Mouse (Mus musculus) forelimb bud, embryonic 11.5 days (tissue): Measurements from ENCODE around the gene Fam173a.
"Not testable (repeated sequence)": the region's sequence is repeated elsewhere in the genome, so short reads cannot be mapped to it uniquely, and the experiment has no call there.

ENCODE experiments used
- DNase-seq: peaks from one replicate; pipeline ENCODE4 v3.0.0-alpha.2; 2012; ENCODE audit warnings: low read depth, low spot score

Fam173a gene

DNA sequence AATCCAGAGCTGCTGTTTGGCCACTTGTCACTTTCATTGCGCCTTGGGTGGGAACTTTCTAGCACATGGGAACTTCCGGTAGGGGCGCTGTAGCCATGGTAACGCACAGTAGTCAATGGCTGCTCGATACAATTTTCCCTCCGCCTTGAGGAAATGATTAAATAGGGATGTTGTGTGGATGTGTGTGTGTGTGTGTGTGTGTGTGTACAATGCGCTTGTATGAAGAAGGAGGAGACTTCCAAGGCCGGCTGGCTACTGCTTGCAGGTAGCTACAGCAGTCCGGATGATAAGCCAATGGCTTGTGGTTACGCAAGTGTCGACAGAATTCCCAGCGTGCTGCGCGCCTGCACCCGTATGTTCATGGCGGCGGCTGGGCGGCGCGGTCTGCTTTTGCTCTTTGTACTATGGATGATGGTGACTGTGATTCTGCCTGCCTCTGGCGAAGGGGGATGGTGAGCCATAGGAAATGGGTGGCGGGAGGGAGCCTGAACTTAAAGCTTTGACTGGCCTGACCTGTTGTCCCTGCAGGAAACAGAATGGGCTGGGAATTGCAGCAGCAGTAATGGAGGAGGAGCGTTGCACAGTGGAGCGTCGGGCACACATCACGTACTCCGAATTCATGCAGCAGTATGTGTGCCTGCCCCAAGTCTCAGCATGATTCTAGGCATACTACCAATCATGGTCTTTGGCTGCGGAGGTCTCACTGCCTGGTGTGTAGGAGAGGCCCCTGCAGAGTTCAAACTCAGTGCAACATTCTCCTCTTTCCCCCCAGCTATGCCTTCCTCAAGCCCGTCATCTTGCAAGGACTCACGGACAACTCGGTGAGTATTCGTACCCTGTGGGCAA is 36.2 kb upstream of the Fam173a start, which contains the start of gene Jmjd8:
Gene Jmjd8 (plus strand): TSS at position 156 of the 846 bp plus-strand sequence.
- peak; percentile 79 for DNase-seq

DNA sequence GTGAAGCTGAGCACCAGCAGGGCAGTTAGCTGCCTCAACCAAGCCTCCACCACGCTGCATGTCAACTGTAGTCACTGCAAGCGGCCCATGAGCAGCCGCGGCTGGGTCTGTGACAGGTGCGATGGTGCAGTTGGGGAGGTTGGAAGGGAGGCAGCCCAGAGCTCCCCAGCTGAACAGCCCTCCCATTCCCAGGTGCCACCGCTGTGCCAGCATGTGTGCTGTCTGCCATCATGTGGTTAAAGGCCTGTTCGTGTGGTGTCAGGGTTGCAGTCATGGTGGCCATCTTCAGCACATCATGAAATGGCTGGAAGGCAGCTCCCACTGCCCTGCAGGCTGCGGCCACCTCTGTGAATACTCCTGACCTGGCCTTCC is 35.5 kb upstream of the Fam173a start:
- DNase-seq: no peak

DNA sequence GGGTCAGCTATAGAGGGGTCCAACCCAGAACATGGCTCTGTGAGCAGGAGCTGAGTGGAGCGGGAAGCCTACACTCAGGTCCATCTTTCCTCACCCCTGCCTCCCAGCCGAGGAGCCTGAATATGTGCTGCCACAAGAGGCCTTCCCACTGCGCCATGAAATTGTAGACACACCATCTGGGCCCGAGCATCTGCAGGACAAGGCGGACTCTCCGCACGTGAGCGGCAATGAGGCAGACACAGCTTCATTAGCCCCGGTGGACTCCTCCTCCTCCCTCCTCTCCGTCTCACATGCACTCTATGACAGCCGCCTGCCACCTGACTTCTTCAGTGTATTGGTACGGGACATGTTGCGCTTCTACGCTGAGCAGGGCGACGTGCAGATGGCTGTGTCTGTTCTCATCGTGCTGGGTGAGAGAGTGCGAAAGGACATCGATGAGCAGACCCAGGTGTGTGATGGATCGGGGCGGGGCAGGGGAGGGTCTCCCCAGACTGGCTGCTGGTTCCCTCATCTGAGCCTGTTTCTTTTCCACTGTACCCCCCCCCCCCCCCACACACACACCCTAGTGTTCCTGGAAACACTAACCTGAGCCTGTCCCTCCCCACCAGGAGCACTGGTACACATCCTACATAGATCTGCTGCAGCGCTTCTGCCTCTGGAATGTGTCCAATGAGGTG is 35.0 kb upstream of the Fam173a start:
- DNase-seq: no peak

DNA sequence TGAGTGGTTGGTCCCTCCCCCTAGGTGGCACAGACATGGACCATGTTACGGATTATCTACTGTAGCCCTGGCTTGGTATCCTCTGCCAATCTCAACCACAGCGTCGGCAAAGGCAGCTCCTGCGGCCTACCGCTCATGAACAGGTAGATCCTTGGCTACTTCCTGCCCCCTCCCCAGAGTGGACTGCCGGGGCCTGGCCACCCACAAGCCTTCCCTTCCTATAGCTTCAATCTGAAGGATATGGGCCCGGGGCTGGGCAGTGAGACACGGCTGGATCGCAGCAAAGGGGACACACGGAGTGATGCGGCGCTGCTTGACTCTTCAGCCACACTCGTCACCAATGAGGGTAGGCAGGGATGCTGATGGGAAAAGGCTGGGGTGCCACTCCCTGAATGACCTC is 34.3 kb upstream of the Fam173a start:
- no peak for DNase-seq

DNA sequence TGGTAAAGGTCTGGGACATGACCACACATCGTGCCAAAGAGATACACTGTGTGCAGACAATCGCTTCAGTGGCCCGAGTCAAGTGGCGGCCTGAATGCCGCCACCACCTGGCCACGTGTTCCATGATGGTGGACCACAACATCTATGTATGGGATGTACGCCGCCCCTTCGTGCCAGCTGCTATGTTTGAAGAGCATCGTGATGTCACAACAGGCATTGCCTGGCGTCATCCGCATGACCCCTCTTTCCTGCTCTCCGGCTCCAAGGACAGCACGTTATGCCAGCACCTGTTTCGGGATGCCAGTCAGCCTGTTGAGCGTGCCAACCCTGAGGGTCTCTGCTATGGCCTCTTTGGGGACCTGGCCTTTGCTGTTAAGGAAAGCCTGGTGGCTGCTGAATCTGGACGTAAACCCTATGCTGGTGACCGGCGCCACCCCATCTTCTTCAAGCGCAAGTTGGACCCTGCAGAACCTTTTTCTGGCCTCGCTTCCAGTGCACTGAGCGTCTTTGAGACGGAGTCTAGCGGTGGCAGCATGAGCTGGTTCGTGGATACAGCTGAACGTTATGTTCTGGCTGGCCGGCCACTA is 33.4 kb upstream of the Fam173a start:
- DNase-seq: no peak

DNA sequence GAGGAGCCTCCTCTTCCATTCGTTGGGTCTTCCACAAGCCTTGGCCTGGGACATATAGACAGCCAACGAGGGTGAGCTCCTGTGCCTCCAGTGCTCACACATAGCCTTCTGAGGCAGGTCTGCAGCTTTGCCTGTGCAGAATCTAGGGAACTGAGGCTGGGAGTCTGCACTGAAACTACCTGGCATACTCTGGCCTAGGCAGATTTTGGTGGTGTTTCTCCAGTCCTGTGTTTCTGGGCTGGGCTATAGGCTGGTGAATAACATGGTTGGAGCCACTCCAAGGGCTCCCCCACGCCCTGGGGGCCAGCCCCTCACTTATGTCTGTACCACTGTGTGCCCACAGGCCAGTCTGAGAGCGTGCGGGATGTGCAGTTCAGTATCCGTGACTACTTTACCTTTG is 32.6 kb upstream of the Fam173a start:
- DNase-seq: no peak

DNA sequence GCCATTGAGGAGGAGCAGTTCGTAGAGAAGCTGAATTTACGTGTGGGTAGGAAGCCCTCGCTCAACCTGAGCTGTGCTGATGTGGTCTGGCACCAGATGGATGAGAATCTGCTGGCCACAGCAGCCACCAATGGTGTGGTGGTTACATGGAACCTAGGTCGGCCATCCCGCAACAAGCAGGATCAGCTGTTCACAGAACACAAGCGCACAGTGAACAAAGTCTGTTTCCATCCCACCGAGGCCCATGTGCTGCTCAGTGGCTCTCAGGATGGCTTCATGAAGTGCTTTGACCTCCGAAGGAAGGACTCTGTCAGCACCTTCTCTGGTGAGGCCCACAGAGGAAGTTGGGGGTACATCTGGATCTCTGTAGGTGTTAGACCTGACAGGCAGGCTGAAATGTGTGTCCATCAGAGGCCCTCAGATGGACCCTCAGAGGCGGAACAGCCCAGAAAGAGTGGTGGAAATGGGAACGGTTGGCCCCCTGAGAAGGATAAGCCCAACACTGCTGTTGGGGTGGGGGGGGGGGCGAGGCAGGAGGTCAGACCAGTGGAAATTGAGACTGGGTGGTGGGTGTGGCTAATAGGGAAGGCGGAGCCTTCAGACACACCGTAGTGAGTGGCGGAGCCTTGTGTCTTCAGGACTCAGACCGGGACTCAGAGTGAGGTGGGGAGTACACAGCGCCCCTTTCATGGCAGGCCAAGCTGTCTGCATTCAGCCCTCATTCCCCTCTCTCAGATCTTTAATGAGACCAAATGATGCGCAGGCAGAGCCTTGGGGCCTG is 31.9 kb upstream of the Fam173a start:
- DNase-seq: no peak

DNA sequence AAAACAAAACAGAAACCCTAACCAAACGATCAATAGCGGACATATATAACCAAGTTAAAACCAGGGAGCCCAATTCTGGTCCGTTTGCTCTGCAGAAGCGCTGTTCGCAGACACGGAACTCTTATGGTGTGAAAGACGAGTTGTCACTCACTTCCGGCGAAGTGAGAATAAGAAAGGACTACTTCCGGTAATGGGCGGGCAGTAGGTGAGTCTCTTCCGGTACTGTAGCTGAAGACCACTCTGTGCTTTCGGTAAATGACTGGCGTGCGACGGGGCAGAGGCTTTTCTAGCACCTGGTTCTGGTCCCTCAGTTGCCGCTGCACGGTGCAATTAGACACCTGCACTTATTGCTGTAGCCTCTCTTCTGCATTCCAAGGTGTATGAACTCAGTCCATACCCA is 30.8 kb upstream of the Fam173a start, which contains the start of gene Wdr24:
Gene Wdr24 (plus strand): TSS at position 176 of the 400 bp plus-strand sequence.
- peak; percentile 86 for DNase-seq

DNA sequence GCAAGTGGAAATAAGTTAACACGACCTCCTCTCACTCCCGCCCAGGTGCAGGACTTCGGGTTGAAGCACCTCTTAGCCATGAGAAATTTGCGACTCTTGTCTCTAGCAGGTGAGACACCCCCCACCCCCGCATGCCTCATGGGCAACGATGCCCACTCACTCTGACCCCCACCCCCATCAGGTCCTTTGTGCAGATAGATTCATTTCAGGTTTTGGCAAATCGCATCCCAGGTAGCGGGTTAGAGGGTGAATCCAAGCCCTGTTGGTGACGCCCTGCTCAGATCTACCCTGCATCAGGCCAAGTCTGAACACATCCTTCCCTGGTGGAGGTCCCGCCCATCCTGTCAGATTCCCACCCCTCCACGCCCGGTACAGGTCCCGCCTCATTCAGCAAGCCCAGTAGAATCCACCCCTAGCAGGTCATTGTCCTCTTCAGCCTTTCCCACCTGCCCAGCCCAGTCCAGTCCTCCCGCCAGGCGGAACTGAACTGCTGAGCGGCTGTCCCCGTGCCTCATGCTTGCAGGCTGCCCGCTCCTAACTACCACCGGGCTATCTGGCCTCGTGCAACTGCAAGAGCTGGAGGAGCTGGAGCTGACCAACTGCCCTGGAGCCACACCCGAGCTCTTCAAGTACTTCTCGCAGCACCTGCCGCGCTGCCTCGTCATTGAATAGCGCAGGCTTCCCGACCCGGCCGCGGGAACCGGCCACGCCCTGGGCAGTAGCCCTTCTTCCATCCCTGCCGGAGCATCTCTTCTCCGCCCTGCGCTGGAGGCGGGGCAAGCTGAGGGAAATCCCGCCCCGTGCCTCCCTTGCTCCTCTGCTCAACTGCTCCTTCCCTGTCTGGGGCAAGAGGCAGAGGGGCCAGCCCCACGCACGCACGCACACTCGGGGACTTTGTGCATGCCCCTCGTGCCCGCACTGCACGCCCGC is 26.4 kb upstream of the Fam173a start:
- DNase-seq: no peak

DNA sequence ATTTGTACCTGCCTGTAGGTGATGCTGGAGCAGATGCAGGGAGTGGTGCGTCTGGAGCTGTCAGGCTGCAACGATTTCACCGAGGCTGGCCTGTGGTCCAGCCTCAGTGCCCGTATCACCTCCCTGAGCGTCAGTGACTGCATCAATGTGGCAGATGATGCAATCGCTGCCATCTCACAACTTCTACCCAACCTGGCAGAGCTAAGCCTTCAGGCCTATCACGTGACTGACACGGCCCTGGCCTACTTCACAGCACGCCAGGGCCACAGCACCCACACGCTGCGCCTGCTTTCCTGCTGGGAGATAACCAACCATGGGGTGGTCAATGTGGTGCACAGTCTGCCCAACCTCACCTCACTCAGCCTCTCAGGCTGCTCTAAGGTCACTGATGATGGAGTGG is 25.0 kb upstream of the Fam173a start:
- no peak for DNase-seq

DNA sequence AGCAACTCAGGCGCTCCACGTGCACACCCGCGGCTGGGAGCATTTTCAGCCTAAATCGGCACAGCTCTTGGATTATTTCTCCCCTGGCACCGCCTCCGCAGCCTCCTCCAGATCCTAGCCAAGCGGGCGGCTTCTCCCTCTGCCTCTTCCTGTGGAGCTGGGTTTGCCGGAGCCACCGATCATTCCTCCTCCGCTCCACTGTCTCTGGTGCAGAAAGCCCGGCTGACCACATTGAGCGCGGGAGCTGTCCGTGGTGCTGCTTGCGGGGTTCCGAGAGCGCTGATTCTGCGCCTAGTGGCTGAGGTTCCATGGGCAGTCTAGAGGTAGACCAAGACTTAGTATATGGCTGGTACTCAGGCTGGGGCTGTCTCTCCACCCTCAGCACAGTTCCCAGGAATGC is 20.8 kb upstream of the Fam173a start:
- peak; percentile 93 for DNase-seq

DNA sequence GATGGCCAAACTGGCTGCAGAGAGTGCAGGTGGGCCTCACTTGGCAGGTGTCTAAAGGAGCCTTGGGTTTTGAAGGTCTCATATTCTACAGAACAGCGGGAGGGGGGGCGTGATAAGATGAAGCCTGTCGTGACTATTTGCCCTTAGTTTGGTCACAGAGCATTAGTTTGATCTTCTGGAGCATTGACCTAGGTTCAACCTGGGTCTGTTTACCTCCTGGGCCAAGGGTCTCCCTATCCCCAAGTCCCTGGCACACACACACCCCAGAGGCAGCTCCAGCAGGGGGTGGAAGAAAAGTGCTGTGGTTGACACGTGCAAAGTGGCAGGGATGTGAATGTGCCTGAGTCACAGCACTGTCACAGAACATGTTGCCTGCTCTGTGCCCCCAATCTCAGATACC is 18.2 kb upstream of the Fam173a start:
- DNase-seq: no peak

DNA sequence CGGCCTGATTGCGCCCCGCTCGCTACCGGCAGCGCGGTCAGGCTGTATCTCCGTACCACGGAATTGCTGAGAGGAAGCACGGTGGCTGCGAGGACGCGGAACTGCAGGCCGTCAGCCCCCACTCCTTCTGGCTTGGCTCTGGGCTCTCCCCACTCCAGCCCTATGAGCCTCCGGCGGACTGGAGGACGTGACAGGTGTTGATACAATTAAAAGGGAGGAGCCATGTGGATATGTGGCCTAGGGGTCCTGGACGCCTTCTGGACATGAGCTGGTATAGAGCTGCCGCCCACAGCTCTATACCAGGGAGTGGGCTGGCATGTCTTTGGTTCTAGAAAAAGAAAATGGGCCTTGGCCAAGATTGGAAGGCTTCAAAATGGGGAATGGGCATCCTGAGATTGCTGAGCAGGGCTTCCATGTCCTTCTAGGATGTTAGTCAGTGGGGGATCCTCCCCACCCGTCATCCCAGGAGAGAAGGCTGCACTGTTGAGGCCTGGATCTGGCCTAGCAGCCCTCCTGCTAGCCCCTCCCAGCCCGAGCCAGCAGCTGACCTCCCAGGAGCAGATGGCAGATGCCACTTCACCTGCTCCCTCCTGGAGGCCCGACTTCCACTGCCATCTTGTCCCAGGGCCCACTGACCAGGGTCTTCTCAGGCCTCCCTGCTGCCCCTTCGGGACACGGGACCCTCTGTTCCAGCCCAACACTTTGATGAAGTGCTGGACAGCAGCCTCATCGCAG is 17.1 kb upstream of the Fam173a start:
- DNase-seq: no peak

DNA sequence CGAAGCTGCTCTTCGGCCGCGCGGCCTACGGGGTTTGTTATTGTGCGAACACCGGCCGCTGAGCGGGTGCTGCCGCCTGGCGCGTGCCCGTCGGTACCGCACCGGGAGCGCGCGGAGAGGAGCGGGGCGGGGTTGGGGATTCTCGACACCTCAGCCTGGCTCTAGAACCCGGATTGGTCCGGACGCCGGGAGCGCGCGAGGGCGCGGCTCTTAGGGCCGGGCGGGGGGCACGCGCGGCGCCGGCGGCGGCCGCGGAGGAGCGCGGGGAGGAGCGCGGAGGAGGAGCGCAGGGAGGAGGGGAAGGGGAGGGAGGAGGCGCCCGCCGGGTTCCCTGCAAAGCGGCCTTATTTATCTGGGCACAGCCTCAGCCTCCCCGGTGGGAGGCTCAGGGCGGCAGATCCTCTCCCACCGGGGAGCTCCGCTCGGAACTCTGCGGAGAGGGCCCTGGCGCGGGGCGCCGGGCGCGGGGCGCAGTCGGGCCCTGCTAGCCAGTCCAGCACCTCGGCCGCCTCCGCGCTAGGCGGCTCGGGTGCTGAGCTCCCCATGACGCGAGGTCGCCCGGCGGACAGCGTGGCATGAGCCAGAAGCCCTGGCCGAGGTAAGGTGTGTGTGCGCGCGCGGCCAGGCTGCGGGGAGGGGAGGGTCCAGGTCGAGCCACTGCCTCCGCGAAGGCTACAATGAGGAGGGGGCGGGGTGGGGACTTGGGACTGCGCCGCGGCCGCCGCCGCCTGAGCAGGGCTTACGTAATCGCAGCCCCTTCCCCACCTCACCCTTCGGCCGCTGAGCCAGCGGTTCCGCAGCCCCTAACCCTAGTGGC is 16.3 kb upstream of the Fam173a start, which contains the start of gene Fbxl16:
Gene Fbxl16 (plus strand): TSS at position 297 of the 817 bp plus-strand sequence.
- DNase-seq: peak; percentile 59

DNA sequence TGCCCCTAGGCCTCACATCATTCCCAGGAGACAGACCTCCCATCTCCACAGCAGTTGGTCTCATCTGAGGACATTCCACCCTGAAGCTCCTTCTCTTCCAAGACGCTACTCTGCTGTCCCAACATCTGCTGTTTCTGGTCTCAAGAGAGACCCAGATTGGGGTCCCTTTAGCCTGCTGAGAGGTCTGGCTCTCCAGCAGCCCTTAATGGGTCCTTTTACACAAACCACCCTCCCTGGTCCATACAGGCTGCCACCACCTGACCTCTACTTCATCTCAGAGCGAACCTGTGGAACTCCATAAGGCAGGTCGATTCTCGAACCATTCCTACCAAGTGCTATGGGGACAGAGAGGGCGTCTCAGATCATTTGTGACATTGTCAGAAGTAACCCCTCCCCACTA is 15.3 kb upstream of the Fam173a start:
- no peak for DNase-seq

DNA sequence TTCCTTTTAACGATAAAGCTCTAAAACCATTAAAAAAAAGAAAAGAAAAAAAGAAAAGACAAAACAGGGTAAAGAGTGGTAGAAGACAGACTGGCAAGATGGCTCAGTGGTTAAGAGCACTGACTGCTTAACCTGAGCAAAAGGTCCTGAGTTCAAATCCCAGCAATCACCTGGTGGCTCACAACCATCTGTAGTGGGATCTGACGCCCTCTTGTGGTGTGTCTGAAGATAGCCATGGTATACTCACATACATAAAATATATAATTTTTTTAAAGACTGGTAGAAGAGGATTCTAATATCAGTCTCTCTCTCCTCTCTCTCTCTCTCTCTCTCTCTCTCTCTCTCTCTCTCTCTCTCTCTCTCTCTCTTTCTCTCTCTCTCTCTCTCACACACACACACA is 14.8 kb upstream of the Fam173a start:
- DNase-seq: not testable (repeated sequence)

DNA sequence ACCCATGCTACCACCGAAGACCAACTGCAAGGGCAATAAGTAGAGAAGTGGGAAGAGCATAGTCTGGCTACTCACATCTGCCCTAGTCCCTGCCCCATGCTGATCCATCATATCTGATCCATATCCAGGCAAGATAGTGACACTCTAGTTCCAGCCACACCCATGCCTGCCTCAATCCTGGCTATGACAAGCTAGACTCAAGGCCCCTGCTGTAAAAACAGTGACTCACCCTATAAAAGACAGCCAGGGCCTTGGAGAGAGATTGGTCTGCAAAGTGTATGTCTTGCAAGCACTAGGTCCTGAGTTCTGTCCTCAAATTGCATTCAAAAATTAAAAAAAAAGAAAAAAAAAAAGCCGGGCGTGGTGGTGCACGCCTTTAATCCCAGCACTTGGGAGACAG is 13.8 kb upstream of the Fam173a start:
- no peak for DNase-seq

DNA sequence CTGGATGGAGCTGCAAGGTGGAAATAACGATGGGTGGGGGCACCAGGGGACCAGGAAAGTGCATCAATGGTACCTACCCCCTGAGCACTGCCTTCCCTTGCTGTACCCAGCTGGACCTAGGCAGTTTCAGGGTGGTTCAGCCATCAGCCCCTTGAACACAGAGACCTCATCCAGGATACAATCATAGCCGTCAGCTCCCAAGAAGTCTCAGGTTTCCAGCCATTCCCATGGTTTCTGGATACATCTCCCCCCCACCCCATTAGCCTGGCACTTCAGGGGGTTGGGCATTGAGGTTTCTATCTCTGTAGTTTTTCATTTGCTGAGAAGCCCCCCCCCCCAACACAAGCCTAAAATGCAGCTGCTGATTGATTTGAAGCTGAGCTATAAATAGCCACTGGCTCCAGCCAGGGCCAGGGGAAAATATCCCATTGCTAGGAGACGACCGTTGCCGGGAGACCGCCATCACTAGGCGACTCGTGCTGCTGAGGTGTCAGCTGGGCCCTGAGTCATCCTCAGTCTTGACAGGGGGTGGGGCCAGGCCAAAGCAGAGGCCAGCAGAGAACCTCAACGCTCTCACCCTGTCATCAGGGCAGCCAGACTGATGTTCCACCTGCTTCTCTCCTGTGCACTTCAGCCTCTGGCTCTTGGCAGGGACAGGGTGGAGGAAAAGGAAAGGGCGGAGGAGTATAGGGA is 10.3 kb upstream of the Fam173a start:
- DNase-seq: no peak

DNA sequence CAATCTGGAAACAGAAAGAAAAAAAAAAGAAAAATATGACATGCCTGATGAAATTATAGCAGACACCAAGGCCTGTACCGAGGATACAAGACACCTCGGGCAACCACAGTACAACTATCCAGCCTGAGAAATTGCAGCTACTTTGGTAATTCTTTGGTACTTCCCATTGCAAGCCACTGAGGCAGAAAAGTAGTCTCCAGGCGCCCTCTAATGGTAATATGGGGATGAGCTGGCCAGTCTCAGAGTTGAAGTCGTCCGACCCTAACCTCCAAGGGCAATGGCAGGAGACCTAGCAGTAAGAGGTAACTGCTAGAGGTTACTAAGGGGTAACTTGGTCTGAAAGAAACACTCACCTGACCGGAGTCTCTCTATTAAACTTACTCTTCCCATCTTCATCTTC is 8.3 kb upstream of the Fam173a start:
- peak; percentile 73 for DNase-seq
